Mouse (Mus musculus): ENCODE results near the gene Usp33.

- TF ChIP-seq CTCF (IDR thresholded peaks at IDR 0.05; ENCODE audit: low read depth) (no peak), EP300 (IDR thresholded peaks at IDR 0.05; ENCODE audit: low read depth) (no peak)
These were observed 37.0 kb upstream of the Usp33 start for GRCm38 (mm10) chr3:152309250-152309645.

All from liver, postnatal 0 days (tissue).